Mouse (Mus musculus): ENCODE data around the gene Tedc2. TPM values are rescaled to one million over a fixed set of nuclear protein-coding genes. Genes with fewer than 3 reads are reported as not detected.
A peak's percentile ranks its signal among the peaks of the same experiment; 100 is the strongest.

Tedc2 gene
- polyA plus RNA-seq, 1 experiment from 2014 or later: 11.9 TPM

DNA sequence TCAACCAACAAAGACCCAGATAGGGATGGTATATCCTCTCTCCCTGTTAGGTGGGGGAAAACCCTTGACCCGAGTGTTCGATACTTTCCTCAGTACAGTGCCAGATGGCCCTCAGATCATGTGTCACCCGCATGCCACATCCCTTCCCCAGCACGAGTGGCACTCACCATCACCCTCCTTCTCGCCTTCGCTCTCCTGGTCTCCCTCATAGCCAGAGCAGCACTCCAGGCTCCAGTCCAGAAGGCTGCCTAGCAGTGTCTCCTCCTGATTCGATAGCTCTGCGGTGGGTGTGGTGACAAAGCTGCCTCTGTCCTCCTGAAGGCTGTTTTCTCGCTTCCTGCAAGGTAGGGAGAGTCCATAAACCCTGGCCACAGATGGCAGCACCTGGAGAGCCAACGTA, 4.1 kb upstream of the Tedc2 start:
- Histone ChIP-seq H3K9ac (replicated peaks; ENCODE audit: low read depth, low read length) (no peak overlapping the region), H3K4me1 (ENCODE audit: control insufficient read depth, insufficient read depth, low read length) (peaks cover 3% of the 10 kb centered on the region), H3K36me3 (ENCODE audit: control insufficient read depth, insufficient read depth, low read length) (peaks cover 60% of the 10 kb centered on the region), H3K4me2 (replicated peaks; ENCODE audit: low read depth, low read length) (no peak overlapping the region), H3K27ac (ENCODE audit: low read length) (no peak overlapping the region), H3K9me3 (ENCODE audit: control insufficient read depth, low read depth, low read length) (no peaks in the 10 kb centered on the region), H3K4me3 (ENCODE audit: low read depth, low read length) (no peak overlapping the region), H3K27me3 (ENCODE audit: control insufficient read depth, insufficient read depth, low read length) (no peaks in the 10 kb centered on the region)
- 89% methylated on average over 10 of the region's 10 CpGs for WGBS
- no peak for ATAC-seq (ENCODE audit: insufficient number of reproducible peaks, insufficient read depth, low FRiP score, low read depth)

DNA sequence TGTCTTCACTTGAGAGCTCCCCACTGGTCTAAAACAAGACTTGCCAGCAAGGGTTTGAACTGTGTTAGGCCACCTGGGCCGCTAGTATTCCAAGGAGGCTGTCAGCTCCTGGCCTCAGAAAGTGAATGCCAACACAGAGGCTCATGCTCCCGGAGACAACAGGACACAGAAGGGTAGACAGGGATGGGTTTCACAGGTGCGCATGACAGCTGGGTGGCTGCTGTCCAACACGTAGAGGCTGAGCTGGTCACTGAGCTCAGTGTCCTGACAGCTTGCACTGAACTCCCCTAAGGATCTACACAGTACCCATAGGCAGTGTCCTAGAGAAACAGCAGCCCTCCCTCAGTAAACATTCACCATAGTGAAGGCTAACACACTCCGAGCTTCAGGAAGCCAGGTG, 2.9 kb upstream of the Tedc2 start:
- Histone ChIP-seq H3K27ac (ENCODE audit: low read length) (no peak overlapping the region), H3K4me1 (ENCODE audit: control insufficient read depth, insufficient read depth, low read length) (peaks cover 7% of the 10 kb centered on the region), H3K27me3 (ENCODE audit: control insufficient read depth, insufficient read depth, low read length) (no peaks in the 10 kb centered on the region), H3K4me2 (replicated peaks; ENCODE audit: low read depth, low read length) (no peak overlapping the region), H3K9ac (replicated peaks; ENCODE audit: low read depth, low read length) (no peak overlapping the region), H3K9me3 (ENCODE audit: control insufficient read depth, low read depth, low read length) (no peaks in the 10 kb centered on the region), H3K36me3 (ENCODE audit: control insufficient read depth, insufficient read depth, low read length) (peaks cover 54% of the 10 kb centered on the region), H3K4me3 (ENCODE audit: low read depth, low read length) (no peak overlapping the region)
- no peak for ATAC-seq (ENCODE audit: insufficient number of reproducible peaks, insufficient read depth, low FRiP score, low read depth)
- 82% methylated on average over 5 of the region's 5 CpGs for WGBS

DNA sequence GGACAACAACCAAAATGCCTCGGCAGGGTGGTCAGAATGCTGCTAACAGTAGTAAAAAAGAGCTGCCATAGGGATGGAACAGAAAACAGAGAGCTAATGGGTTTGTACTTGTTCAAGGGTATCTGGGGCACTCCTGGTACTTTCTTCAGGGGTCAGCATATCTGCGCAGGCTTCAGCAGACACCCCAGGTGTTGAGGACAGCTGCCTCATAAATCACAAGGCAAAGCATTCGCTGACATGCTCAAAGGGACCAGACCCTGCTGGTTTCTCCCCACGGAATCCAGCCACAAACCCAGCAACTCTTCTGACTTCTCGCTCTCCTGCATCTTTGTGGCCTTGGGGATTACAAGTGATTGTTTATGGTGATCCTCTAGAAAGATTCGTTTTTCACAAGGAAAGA, 2.0 kb upstream of the Tedc2 start:
- no peak overlapping the region for H3K9ac ChIP-seq (replicated peaks; ENCODE audit: low read depth, low read length)
- no peak overlapping the region for H3K27ac ChIP-seq (ENCODE audit: low read length)
- WGBS: 74% methylated on average over 6 of the region's 6 CpGs
- no peak overlapping the region for H3K4me2 ChIP-seq (replicated peaks; ENCODE audit: low read depth, low read length)
- peaks cover 47% of the 10 kb centered on the region for H3K36me3 ChIP-seq (ENCODE audit: control insufficient read depth, insufficient read depth, low read length)
- ATAC-seq (ENCODE audit: insufficient number of reproducible peaks, insufficient read depth, low FRiP score, low read depth): no peak
- no peaks in the 10 kb centered on the region for H3K9me3 ChIP-seq (ENCODE audit: control insufficient read depth, low read depth, low read length)
- H3K27me3 ChIP-seq (ENCODE audit: control insufficient read depth, insufficient read depth, low read length): no peaks in the 10 kb centered on the region
- no peak overlapping the region for H3K4me3 ChIP-seq (ENCODE audit: low read depth, low read length)
- H3K4me1 ChIP-seq (ENCODE audit: control insufficient read depth, insufficient read depth, low read length): peaks cover 7% of the 10 kb centered on the region

DNA sequence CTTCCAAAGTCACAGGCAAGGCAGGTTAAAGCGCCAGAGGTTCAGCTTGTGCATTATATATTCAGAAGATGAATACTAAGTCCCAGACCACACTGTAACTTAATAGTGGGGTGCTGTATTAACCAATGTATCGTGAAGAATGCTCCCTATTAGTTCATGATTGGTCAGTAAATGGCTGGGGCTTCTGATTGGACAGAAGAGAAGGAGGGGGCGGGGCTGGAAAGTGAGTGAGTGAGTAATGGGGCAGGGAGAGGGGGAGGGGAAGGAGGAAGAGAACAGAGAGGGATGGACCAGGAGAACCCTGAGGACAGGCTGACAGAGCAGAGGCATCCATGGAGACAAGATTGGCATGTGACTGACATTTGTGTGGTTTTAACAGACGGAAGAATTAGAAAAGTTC, 3.8 kb downstream of the Tedc2 start:
- Histone ChIP-seq H3K9me3 (ENCODE audit: control insufficient read depth, low read depth, low read length) (no peaks in the 10 kb centered on the region), H3K27ac (ENCODE audit: low read length) (no peak overlapping the region), H3K9ac (replicated peaks; ENCODE audit: low read depth, low read length) (no peak overlapping the region), H3K27me3 (ENCODE audit: control insufficient read depth, insufficient read depth, low read length) (no peaks in the 10 kb centered on the region), H3K4me2 (replicated peaks; ENCODE audit: low read depth, low read length) (no peak overlapping the region), H3K4me1 (ENCODE audit: control insufficient read depth, insufficient read depth, low read length) (peaks cover 12% of the 10 kb centered on the region), H3K36me3 (ENCODE audit: control insufficient read depth, insufficient read depth, low read length) (peaks cover 16% of the 10 kb centered on the region; the same call in 1 of the 2 replicates), H3K4me3 (ENCODE audit: low read depth, low read length) (no peak overlapping the region)
- ATAC-seq (ENCODE audit: insufficient number of reproducible peaks, insufficient read depth, low FRiP score, low read depth): no peak
- 84% methylated on average over 4 of the region's 4 CpGs for WGBS

DNA sequence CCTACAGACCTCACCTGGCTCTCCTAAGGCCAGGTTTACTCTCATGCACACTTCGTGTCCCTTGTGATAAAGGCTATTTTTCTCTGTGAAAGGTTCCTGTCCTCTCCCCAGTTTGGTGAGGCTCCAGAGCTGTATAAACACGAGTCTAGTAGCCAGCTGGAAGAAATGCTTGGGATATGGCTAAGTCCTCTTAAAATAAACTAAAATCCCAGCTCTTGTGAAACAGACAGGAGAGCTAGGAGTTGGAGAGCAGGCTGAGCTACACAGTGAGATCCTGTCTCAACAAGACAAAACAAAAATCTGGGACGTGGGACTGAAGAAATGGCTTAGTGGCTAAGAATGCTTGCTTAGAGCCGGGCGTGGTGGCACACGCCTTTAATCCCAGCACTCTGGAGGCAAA, 7.5 kb downstream of the Tedc2 start:
- WGBS: 46% methylated on average over 6 of the region's 6 CpGs
- Histone ChIP-seq H3K9ac (replicated peaks; ENCODE audit: low read depth, low read length) (no peak overlapping the region), H3K36me3 (ENCODE audit: control insufficient read depth, insufficient read depth, low read length) (peaks cover 16% of the 10 kb centered on the region; the same call in 1 of the 2 replicates), H3K4me1 (ENCODE audit: control insufficient read depth, insufficient read depth, low read length) (peaks cover 38% of the 10 kb centered on the region), H3K4me3 (ENCODE audit: low read depth, low read length) (no peak overlapping the region), H3K27ac (ENCODE audit: low read length) (peak overlapping the region; percentile 94), H3K27me3 (ENCODE audit: control insufficient read depth, insufficient read depth, low read length) (no peaks in the 10 kb centered on the region), H3K9me3 (ENCODE audit: control insufficient read depth, low read depth, low read length) (no peaks in the 10 kb centered on the region), H3K4me2 (replicated peaks; ENCODE audit: low read depth, low read length) (no peak overlapping the region)
- no peak for ATAC-seq (ENCODE audit: insufficient number of reproducible peaks, insufficient read depth, low FRiP score, low read depth)

DNA sequence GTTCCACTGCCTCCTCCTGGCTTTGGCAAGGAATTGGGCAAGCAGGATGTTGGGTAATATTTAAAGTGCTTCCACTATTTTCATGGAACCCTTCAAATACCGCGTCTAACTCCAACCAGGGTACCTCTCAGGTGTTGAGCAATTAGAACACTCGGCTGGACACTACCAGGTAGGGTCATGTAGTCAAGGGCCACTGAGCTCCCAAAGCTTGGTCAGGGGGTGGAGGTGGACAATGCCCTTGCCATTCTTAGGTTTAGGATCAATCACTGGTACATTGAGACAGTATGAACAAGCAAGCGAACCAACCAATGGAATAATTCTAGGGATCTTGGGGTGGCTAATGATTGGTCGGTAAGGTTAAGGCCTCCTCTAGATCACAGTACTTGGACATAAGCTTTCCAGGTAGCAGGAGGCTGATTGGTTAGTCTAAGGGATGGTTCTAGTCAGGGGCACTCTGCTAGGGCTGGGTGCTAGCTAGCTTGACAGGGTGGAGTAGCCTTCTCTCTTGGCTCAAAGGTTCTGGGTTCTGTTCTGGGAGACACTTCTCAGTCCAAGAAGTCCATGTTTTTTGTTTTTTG, 8.1 kb downstream of the Tedc2 start:
- ATAC-seq (ENCODE audit: insufficient number of reproducible peaks, insufficient read depth, low FRiP score, low read depth): no peak
- Histone ChIP-seq H3K36me3 (ENCODE audit: control insufficient read depth, insufficient read depth, low read length) (peaks cover 13% of the 10 kb centered on the region; the same call in 1 of the 2 replicates), H3K4me3 (ENCODE audit: low read depth, low read length) (peak overlapping the region; percentile 41), H3K27me3 (ENCODE audit: control insufficient read depth, insufficient read depth, low read length) (no peaks in the 10 kb centered on the region), H3K27ac (ENCODE audit: low read length) (peak overlapping the region; percentile 94; the same call in 1 of the 2 replicates), H3K9me3 (ENCODE audit: control insufficient read depth, low read depth, low read length) (no peaks in the 10 kb centered on the region), H3K4me1 (ENCODE audit: control insufficient read depth, insufficient read depth, low read length) (peaks cover 45% of the 10 kb centered on the region), H3K4me2 (replicated peaks; ENCODE audit: low read depth, low read length) (peak overlapping the region; percentile 95), H3K9ac (replicated peaks; ENCODE audit: low read depth, low read length) (peak overlapping the region; percentile 25; the same call in 1 of the 2 replicates)
- 32% methylated on average over 5 of the region's 5 CpGs for WGBS

DNA sequence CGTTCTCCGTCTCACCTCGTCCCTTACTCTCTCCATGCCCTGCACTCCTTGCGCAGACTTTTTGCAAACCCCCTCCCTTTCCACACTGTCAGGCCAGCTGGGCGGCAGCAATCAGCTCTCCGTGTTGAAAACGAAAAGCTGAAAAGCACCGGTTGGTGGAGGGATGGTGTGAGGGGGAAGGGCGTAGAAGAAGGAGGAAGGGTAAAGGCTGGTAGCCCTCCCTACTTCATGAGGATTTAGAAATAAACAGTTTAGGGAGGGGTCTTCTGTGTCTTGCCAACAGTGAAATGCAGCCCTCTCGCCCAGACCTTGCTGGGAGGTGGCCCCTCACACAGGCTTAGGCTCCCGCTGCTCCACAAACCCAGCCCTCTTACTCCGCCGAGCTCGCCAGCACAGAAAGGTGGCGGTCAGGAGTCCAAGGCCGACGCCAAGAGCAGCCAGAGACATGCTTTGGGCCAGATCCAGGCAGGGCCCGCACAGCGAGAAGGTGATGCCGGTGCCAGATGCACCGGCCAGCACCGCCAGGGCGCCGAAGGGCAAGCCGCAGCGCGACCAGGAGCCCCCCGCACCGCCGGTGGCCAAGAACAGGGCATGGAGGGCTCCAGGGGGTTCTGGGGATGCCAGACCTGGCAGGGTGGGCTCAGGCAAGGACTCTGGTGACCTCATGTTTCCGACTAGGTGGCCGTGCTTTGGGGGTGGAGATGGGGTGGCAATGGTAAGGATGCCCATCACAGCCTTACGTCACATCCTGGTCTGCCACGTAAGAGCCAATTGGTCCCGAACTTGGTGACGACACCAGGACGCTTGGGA, 8.8 kb downstream of the Tedc2 start:
- Histone ChIP-seq H3K27me3 (ENCODE audit: control insufficient read depth, insufficient read depth, low read length) (no peaks in the 10 kb centered on the region), H3K9ac (replicated peaks; ENCODE audit: low read depth, low read length) (peak overlapping the region; percentile 25), H3K4me3 (ENCODE audit: low read depth, low read length) (peak overlapping the region; percentile 41), H3K9me3 (ENCODE audit: control insufficient read depth, low read depth, low read length) (no peaks in the 10 kb centered on the region), H3K4me2 (replicated peaks; ENCODE audit: low read depth, low read length) (peak overlapping the region; percentile 95), H3K27ac (ENCODE audit: low read length) (peak overlapping the region; percentile 94), H3K4me1 (ENCODE audit: control insufficient read depth, insufficient read depth, low read length) (peaks cover 51% of the 10 kb centered on the region), H3K36me3 (ENCODE audit: control insufficient read depth, insufficient read depth, low read length) (peaks cover 12% of the 10 kb centered on the region; the same call in 1 of the 2 replicates)
- 0 out of 2 replicates have a peak, but pooled peaks have one; percentile 8 for ATAC-seq (ENCODE audit: insufficient number of reproducible peaks, insufficient read depth, low FRiP score, low read depth)
- 2% methylated on average over 37 of the region's 37 CpGs for WGBS

DNA sequence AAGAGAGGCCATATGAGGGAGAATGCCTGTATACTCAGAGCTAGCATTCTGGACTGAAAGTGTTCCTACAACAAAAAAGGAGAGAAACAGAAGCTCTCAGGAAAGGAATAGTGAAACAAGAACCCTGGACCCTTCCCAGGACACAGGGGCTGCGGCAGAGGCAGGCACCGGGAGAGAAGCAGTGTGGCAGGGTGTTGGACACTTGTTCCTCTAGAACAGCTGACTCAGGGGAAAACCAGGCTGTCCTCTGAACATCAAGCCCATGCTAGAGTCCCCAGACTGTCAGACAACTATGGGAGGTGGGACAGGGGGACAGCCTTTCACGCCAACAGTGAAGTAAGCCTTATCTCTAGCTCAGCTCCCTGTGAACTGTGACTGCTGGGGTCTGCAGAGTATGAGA, 10.1 kb downstream of the Tedc2 start:
- Histone ChIP-seq H3K9ac (replicated peaks; ENCODE audit: low read depth, low read length) (no peak overlapping the region), H3K4me1 (ENCODE audit: control insufficient read depth, insufficient read depth, low read length) (peaks cover 61% of the 10 kb centered on the region)

More for the DNA sequence above, 10.1 kb downstream of the Tedc2 start:
- Histone ChIP-seq H3K9me3 (ENCODE audit: control insufficient read depth, low read depth, low read length) (no peaks in the 10 kb centered on the region), H3K27ac (ENCODE audit: low read length) (peak overlapping the region; percentile 94), H3K27me3 (ENCODE audit: control insufficient read depth, insufficient read depth, low read length) (no peaks in the 10 kb centered on the region), H3K36me3 (ENCODE audit: control insufficient read depth, insufficient read depth, low read length) (peaks cover 5% of the 10 kb centered on the region; the same call in 1 of the 2 replicates), H3K4me2 (replicated peaks; ENCODE audit: low read depth, low read length) (no peak overlapping the region), H3K4me3 (ENCODE audit: low read depth, low read length) (no peak overlapping the region)
- no peak for ATAC-seq (ENCODE audit: insufficient number of reproducible peaks, insufficient read depth, low FRiP score, low read depth)
- 82% methylated on average over 3 of the region's 3 CpGs for WGBS
